Mouse (Mus musculus): ENCODE data around the gene Podn. TPM values are rescaled to one million over a fixed set of nuclear protein-coding genes. Genes with fewer than 3 reads are reported as not detected.
A peak's percentile ranks its signal among the peaks of the same experiment; 100 is the strongest.
"Not testable (repeated sequence)": the region's sequence is repeated elsewhere in the genome, so short reads cannot be mapped to it uniquely, and the experiment has no call there.

Podn gene
- polyA plus RNA-seq, 1 experiment from 2014 or later, result 1.3 TPM

DNA sequence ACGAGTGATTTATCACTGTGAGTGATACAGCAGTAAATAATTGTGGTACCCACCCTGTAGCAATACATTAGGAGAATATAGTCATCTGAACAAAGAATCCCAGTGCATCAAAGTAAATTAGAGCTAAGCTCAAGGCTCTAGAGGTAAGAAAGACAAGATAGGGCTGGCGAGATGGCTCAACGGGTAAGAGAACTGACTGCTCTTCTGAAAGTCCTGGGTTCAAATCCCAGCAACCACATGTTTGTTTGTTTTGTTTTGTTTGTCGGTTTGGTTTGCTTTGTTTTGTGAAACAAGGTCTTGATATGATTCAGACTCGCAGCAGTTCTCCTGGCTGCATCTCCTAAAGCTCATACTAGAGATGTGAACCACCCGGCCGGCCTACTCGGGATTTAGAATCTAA is 21.2 kb upstream of the Podn start:
- no peak overlapping the region for H3K4me3 ChIP-seq

GRCm38 (mm10) chr4:108116466-108116865 is 20.2 kb upstream of the Podn start:
- H3K9ac ChIP-seq, result no peak overlapping the region
- H3K27me3 ChIP-seq, result no peaks in the 10 kb centered on the region
- H3K4me1 ChIP-seq, result no peaks in the 10 kb centered on the region
- no peaks in the 10 kb centered on the region for H3K36me3 ChIP-seq
- H3K4me2 ChIP-seq, result no peak overlapping the region
- H3K4me3 ChIP-seq, result no peak overlapping the region
- H3K27ac ChIP-seq, result no peak overlapping the region
- no peak for ATAC-seq (ENCODE audit: borderline replicate concordance, extremely low read depth, low FRiP score, low TSS enrichment)
- 74% methylated on average over 2 of the region's 2 CpGs for WGBS
- no peaks in the 10 kb centered on the region for H3K9me3 ChIP-seq

More for the DNA sequence above, 21.2 kb upstream of the Podn start:
- H3K9ac ChIP-seq, result no peak overlapping the region
- H3K9me3 ChIP-seq, result no peaks in the 10 kb centered on the region
- H3K27me3 ChIP-seq, result no peaks in the 10 kb centered on the region
- ATAC-seq (ENCODE audit: borderline replicate concordance, extremely low read depth, low FRiP score, low TSS enrichment), result no peak
- no peaks in the 10 kb centered on the region for H3K36me3 ChIP-seq
- H3K4me1 ChIP-seq, result no peaks in the 10 kb centered on the region
- WGBS, result 90% methylated on average over 8 of the region's 8 CpGs
- no peak overlapping the region for H3K27ac ChIP-seq
- H3K4me2 ChIP-seq, result peak overlapping the region; percentile 64

DNA sequence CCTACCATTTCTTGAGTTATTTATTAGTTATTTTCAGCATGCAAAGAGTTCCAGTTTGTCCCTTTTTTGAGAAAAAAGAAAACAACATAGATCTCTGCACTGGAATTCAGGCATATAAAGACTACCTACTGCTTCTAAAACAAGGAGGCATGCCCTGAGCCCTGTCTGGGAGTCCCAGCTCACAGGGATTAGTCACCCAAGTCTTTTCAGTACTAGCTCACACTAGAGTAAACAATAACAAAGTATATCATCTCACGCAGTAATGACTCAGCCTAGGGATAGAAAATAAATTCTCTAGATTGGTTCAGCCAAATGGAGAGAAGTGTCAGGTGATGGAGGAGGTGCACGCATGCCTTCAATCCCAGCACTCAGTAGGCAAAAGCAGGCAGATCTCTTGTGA is 14.5 kb upstream of the Podn start:
- H3K9me3 ChIP-seq, result no peaks in the 10 kb centered on the region
- H3K9ac ChIP-seq, result no peak overlapping the region
- H3K27me3 ChIP-seq, result no peaks in the 10 kb centered on the region
- no peak overlapping the region for H3K4me3 ChIP-seq
- no peaks in the 10 kb centered on the region for H3K4me1 ChIP-seq
- no peaks in the 10 kb centered on the region; the same call in 1 of the 2 replicates for H3K36me3 ChIP-seq
- no peak overlapping the region for H3K4me2 ChIP-seq
- ATAC-seq (ENCODE audit: borderline replicate concordance, extremely low read depth, low FRiP score, low TSS enrichment), result no peak
- 68% methylated on average over 2 of the region's 2 CpGs for WGBS
- H3K27ac ChIP-seq, result no peak overlapping the region

DNA sequence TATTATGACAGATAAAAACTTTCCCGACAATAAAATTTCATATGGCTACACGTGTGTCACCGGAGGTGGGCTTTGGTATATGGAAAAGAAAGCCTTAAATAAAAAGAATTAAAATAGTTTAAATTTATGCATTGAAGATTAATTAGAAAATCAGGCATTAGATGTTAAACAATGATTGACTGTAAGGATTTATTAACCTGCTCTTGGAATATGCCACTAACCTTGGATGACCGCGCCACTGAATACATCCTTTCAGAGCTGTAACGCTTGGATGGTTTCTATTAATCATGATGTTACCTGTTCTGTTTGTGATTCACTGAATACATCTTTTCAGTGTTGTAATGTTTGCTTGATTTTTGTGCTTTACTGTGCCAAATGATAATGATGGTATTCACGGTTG is 13.5 kb upstream of the Podn start:
- Histone ChIP-seq H3K4me1 (no peaks in the 10 kb centered on the region), H3K36me3 (no peaks in the 10 kb centered on the region; the same call in 1 of the 2 replicates), H3K9me3 (no peaks in the 10 kb centered on the region), H3K27me3 (no peaks in the 10 kb centered on the region), H3K4me2 (no peak overlapping the region), H3K9ac (no peak overlapping the region), H3K4me3 (no peak overlapping the region), H3K27ac (no peak overlapping the region)
- no peak for ATAC-seq (ENCODE audit: borderline replicate concordance, extremely low read depth, low FRiP score, low TSS enrichment)
- WGBS, result 95% methylated on average over 7 of the region's 7 CpGs

DNA sequence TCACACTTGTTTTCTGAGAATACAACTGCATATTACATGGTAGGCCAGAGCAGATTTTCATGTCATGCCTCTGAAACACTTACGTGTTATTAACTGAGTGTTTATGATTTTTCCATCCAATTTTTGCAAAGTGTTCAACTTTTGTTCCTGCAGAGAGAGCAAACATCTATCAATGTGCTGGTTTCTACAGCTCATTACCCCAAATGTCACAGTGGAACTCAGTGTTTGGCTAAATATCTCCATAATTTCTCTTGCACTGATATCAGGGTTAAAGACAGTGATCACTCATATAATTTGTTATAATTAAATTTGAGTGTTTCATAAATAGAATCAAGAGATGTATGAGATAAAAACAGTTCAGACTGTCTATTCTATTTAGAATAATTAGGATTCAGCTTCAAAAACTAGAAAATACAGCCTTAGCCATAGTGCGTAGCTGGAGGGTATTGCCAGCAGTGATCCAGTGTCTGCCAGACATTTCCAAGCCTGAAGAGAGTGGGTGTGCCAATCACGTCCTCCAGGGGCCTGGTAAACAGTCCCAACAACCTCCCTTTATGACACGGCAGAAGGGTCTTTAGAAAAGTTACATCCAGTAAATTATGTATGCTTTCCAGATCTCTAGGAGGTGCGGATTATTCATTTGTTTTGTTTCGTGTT is 3.4 kb downstream of the Podn start:
- WGBS, result 41% methylated on average over 6 of the region's 6 CpGs
- peak overlapping the region; percentile 65 for H3K27ac ChIP-seq

GRCm38 (mm10) chr4:108083993-108084392 is 12.3 kb downstream of the Podn start:
- Histone ChIP-seq H3K9me3 (no peaks in the 10 kb centered on the region), H3K4me2 (no peak overlapping the region), H3K27me3 (no peaks in the 10 kb centered on the region), H3K9ac (no peak overlapping the region), H3K4me1 (peaks cover 4% of the 10 kb centered on the region; the same call in 1 of the 2 replicates), H3K36me3 (no peaks in the 10 kb centered on the region), H3K4me3 (no peak overlapping the region), H3K27ac (no peak overlapping the region)
- ATAC-seq (ENCODE audit: borderline replicate concordance, extremely low read depth, low FRiP score, low TSS enrichment), result no peak
- 60% methylated on average over 2 of the region's 2 CpGs for WGBS

More for the DNA sequence above, 3.4 kb downstream of the Podn start:
- peaks cover 6% of the 10 kb centered on the region; the same call in 1 of the 2 replicates for H3K36me3 ChIP-seq
- no peaks in the 10 kb centered on the region for H3K9me3 ChIP-seq
- no peaks in the 10 kb centered on the region for H3K27me3 ChIP-seq
- peak; percentile 94 for ATAC-seq (ENCODE audit: borderline replicate concordance, extremely low read depth, low FRiP score, low TSS enrichment)
- no peak overlapping the region for H3K4me2 ChIP-seq
- no peak overlapping the region for H3K9ac ChIP-seq
- no peaks in the 10 kb centered on the region for H3K4me1 ChIP-seq
- H3K4me3 ChIP-seq, result no peak overlapping the region

GRCm38 (mm10) chr4:108083032-108083735 is 13.1 kb downstream of the Podn start:
- H3K9ac ChIP-seq, result no peak overlapping the region
- no peaks in the 10 kb centered on the region for H3K27me3 ChIP-seq
- H3K4me2 ChIP-seq, result no peak overlapping the region
- H3K36me3 ChIP-seq, result no peaks in the 10 kb centered on the region
- H3K4me1 ChIP-seq, result peaks cover 4% of the 10 kb centered on the region; the same call in 1 of the 2 replicates
- H3K27ac ChIP-seq, result no peak overlapping the region
- H3K9me3 ChIP-seq, result no peaks in the 10 kb centered on the region
- no peak overlapping the region for H3K4me3 ChIP-seq
- 74% methylated on average over 6 of the region's 6 CpGs for WGBS
- ATAC-seq (ENCODE audit: borderline replicate concordance, extremely low read depth, low FRiP score, low TSS enrichment), result no peak

- Histone ChIP-seq H3K36me3 (no peaks in the 10 kb centered on the region), H3K9me3 (no peaks in the 10 kb centered on the region), H3K4me3 (no peak overlapping the region), H3K9ac (no peak overlapping the region), H3K4me1 (peaks cover 4% of the 10 kb centered on the region; the same call in 1 of the 2 replicates), H3K27me3 (no peaks in the 10 kb centered on the region), H3K27ac (no peak overlapping the region), H3K4me2 (no peak overlapping the region)
- no peak for ATAC-seq (ENCODE audit: borderline replicate concordance, extremely low read depth, low FRiP score, low TSS enrichment)
- WGBS, result 93% methylated on average over 2 of the region's 2 CpGs
Measured at GRCm38 (mm10) chr4:108082401-108082806, 13.8 kb downstream of the Podn start.

- Histone ChIP-seq H3K4me1 (peaks cover 4% of the 10 kb centered on the region; the same call in 1 of the 2 replicates), H3K9ac (no peak overlapping the region), H3K27me3 (no peaks in the 10 kb centered on the region), H3K9me3 (no peaks in the 10 kb centered on the region), H3K4me2 (no peak overlapping the region), H3K27ac (no peak overlapping the region), H3K36me3 (no peaks in the 10 kb centered on the region), H3K4me3 (no peak overlapping the region)
- no peak for ATAC-seq (ENCODE audit: borderline replicate concordance, extremely low read depth, low FRiP score, low TSS enrichment)
- 76% methylated on average over 5 of the region's 5 CpGs for WGBS
Measured at GRCm38 (mm10) chr4:108080876-108081275, 15.4 kb downstream of the Podn start.

- H3K4me1 ChIP-seq, result peaks cover 4% of the 10 kb centered on the region; the same call in 1 of the 2 replicates
- H3K27me3 ChIP-seq, result no peaks in the 10 kb centered on the region
- no peaks in the 10 kb centered on the region for H3K9me3 ChIP-seq
- no peak overlapping the region for H3K4me2 ChIP-seq
- no peaks in the 10 kb centered on the region for H3K36me3 ChIP-seq
- no peak overlapping the region for H3K9ac ChIP-seq
- H3K27ac ChIP-seq, result 0 out of 2 replicates have a peak overlapping the region, but pooled peaks have one; percentile 20
- no peak overlapping the region for H3K4me3 ChIP-seq
- 40% methylated on average over 2 of the region's 2 CpGs for WGBS
- no peak for ATAC-seq (ENCODE audit: borderline replicate concordance, extremely low read depth, low FRiP score, low TSS enrichment)
Measured at GRCm38 (mm10) chr4:108079762-108080161, 16.5 kb downstream of the Podn start.

- H3K36me3 ChIP-seq; H3K4me3 ChIP-seq; H3K9me3 ChIP-seq; H3K27ac ChIP-seq; H3K9ac ChIP-seq; H3K27me3 ChIP-seq; ATAC-seq (ENCODE audit: borderline replicate concordance, extremely low read depth, low FRiP score, low TSS enrichment); H3K4me1 ChIP-seq; H3K4me2 ChIP-seq: not testable (repeated sequence)
- WGBS, result 72% methylated on average over 15 of the region's 15 CpGs
Measured at GRCm38 (mm10) chr4:108079191-108079590, 17.1 kb downstream of the Podn start.

DNA sequence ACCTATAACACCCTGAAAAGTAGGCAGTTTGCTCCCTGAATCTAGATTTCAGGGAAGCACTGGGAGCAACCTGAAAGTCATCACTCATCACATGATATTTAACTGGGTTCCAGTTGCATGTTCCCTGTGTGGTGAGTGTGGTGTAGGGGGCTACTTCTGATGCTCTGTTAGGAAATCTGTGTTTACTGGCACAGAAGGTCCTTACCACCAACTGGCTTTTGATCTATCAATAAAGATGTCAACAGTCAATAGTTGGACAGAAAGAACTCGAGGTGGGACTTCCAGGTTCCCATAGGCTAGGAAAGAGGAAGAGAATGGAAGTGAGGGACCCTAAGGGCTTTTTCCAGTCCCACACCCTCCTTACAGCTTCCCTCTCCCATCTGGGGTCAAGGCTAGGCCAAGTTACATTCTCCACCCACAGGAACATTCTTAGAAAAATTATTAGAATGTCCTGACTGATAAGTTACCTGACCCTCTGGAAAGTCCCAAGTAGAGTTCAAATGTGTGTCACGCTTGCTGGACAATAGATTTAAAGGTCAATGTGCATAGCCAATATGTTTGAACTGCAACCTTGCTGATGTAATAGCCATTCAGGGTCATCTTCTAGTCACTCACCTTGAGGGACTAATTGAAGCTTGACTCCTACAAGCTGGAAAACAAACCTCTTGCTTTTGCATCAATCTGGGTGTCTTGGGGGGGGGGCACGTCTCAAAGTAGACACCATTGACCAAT is 18.9 kb downstream of the Podn start:
- H3K4me2 ChIP-seq, result no peak overlapping the region
- H3K27ac ChIP-seq, result no peak overlapping the region
- 67% methylated on average over 3 of the region's 3 CpGs for WGBS
- ATAC-seq (ENCODE audit: borderline replicate concordance, extremely low read depth, low FRiP score, low TSS enrichment), result no peak
- no peaks in the 10 kb centered on the region for H3K9me3 ChIP-seq
- H3K4me1 ChIP-seq, result peaks cover 12% of the 10 kb centered on the region; the same call in 1 of the 2 replicates
- H3K36me3 ChIP-seq, result no peaks in the 10 kb centered on the region
- no peak overlapping the region for H3K9ac ChIP-seq
- no peak overlapping the region for H3K4me3 ChIP-seq
- no peaks in the 10 kb centered on the region for H3K27me3 ChIP-seq
